Mouse (Mus musculus) CH12F3 (cell line): ENCODE results near the gene Stab1.

ENCODE experiments used
- in situ Hi-C: fragments of 300-500 bp; cut with MboI; formaldehyde crosslinking; loops from 2 replicates; pipeline ENCODE4 v1.14.3; 2020; ENCODE audit warnings: low sequenced_read_pairs

Gene Stab1

GRCm38 (mm10) chr14:31194891-31195513, 26.6 kb upstream of the Stab1 start:
- in situ Hi-C loops: no loop called here

GRCm38 (mm10) chr14:31194441-31194840, 26.0 kb upstream of the Stab1 start:
- in situ Hi-C loops: no loop called here

- in situ Hi-C loops: no loop called here
Measured at GRCm38 (mm10) chr14:31193791-31194190, 25.4 kb upstream of the Stab1 start.

- in situ Hi-C loops: no loop called here
Measured at GRCm38 (mm10) chr14:31191936-31192335, 23.5 kb upstream of the Stab1 start.

GRCm38 (mm10) chr14:31189348-31189747, 20.9 kb upstream of the Stab1 start:
- in situ Hi-C loops: no loop called here

- in situ Hi-C loops: no loop called here
Measured at GRCm38 (mm10) chr14:31188771-31189181, 20.3 kb upstream of the Stab1 start.

- in situ Hi-C loops: no loop called here
Measured at GRCm38 (mm10) chr14:31186656-31187055, 18.2 kb upstream of the Stab1 start.

- in situ Hi-C loops: no loop called here
Measured at GRCm38 (mm10) chr14:31184195-31184594, 15.8 kb upstream of the Stab1 start.

- in situ Hi-C loops: no loop called here
Measured at GRCm38 (mm10) chr14:31183541-31183940, 15.1 kb upstream of the Stab1 start.

GRCm38 (mm10) chr14:31182786-31183290, 14.4 kb upstream of the Stab1 start:
- in situ Hi-C loops: no loop called here

GRCm38 (mm10) chr14:31181512-31181911, 13.1 kb upstream of the Stab1 start:
- in situ Hi-C loops: no loop called here

GRCm38 (mm10) chr14:31179677-31180365, 11.4 kb upstream of the Stab1 start:
- in situ Hi-C loops: no loop called here

GRCm38 (mm10) chr14:31177715-31178114, 9.3 kb upstream of the Stab1 start:
- in situ Hi-C loops: no loop called here

GRCm38 (mm10) chr14:31177287-31177686, 8.8 kb upstream of the Stab1 start:
- in situ Hi-C loops: no loop called here

GRCm38 (mm10) chr14:31173537-31173936, 5.1 kb upstream of the Stab1 start:
- in situ Hi-C loops: no loop called here

- in situ Hi-C loops: no loop called here
Measured at GRCm38 (mm10) chr14:31172781-31173455, 4.5 kb upstream of the Stab1 start.

- in situ Hi-C loops: no loop called here
Measured at GRCm38 (mm10) chr14:31171821-31172220, 3.4 kb upstream of the Stab1 start.

- in situ Hi-C loops: no loop called here
Measured at GRCm38 (mm10) chr14:31171386-31171785, 2.9 kb upstream of the Stab1 start.

- in situ Hi-C loops: no loop called here
Measured at GRCm38 (mm10) chr14:31170963-31171362, 2.5 kb upstream of the Stab1 start.

- in situ Hi-C loops: no loop called here
Measured at GRCm38 (mm10) chr14:31169508-31169907, 1.1 kb upstream of the Stab1 start.

GRCm38 (mm10) chr14:31166827-31167226, 1.6 kb downstream of the Stab1 start:
- in situ Hi-C loops: no loop called here
